Mouse (Mus musculus) kidney, adult 2 months (tissue): ENCODE data around the gene Wdr72.

Experiments used
- CTCF ChIP-seq: fragments of 200-500 bp; conservative IDR thresholded peaks from 2 replicates; pipeline ENCODE4 v1.5.1; 2011; ENCODE audit warnings: low read depth, mild to moderate bottlenecking, control low read depth, low read length, moderate library complexity, mixed read lengths; ENCODE audit not compliant: insufficient read depth, insufficient read length
- POLR2A ChIP-seq: fragments of 200-500 bp; IDR thresholded peaks from one replicate; pipeline ENCODE4 v1.6.1; 2011; ENCODE audit warnings: low read depth, low read length, control low read depth

DNA sequence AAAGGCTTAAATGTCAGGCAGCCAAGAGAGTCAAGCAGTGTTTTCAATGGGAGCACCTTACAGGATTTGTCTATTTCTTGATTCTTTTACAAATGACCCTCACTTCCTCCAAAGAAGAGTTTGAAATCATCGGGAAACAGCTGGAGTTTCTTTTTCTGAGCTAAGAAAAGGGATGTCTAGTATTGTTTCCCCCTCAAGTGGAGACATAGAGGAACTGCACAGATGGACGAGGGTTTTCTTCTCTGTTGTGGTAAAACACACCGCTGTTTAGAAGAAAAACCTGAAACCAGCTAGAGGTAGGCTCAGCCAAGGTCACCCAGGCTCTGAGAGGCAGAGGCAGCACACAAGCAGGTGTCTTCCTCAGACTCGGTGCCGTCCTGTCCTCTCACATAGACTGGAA is 29.9 kb upstream of the Wdr72 start:
- TF ChIP-seq CTCF (no peak), POLR2A (no peak)
